Comparison of ENCODE assay signal across 29 mouse cellular contexts in the genomic region with DNA sequence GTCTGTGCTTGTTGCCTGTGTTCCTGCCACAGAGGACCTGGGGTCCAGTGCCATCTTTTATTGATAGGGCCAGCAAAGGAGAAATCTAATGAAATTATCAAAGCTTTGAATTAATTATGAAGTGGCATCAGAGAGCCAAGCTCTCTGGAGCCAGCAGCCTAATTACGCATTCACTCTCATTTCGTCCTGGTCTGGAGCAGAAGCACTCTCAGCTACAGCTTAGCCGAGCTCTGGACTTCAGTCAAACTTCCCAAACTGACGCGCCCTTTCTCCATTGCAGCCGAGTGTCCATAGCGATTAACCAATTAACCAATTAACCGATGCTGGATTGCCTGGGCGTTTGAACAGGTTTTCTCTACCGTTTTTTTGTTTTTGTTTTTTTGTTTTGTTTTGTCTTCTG.
DNase-seq lines count a peak whose midpoint lies in the region; ATAC-seq and TF ChIP-seq lines count a peak whose summit lies in the region.
"Had no signal": no experiment of that assay in that cellular context is flagged by ENCODE, and none has a peak within 500 bp of the region (broad histone marks: within the 10 kb centered on the region; RNA-seq: fewer than 3 reads in every experiment).

No protein-coding gene starts in this region.

- peak; percentile 55; the same call in 1 of the 2 replicates for ATAC-seq in forebrain, embryonic 13.5 days
- ATAC-seq in forebrain, postnatal 0 days: no peak
- ATAC-seq in hindbrain, embryonic 12.5 days (ENCODE audit: low FRiP score): peak; percentile 30; the same call in 1 of the 2 replicates
- no peak for ATAC-seq in hindbrain, embryonic 11.5 days (ENCODE audit: low FRiP score)
- ATAC-seq in midbrain, embryonic 13.5 days: 0 out of 2 replicates have a peak, but pooled peaks have one; percentile 43
- no peak for ATAC-seq in midbrain, postnatal 0 days (ENCODE audit: low FRiP score)
- no peak for ATAC-seq in intestine, embryonic 15.5 days
- ATAC-seq: Patski had no signal

- H3K9me3 ChIP-seq in forebrain, embryonic 13.5 days (replicated peaks): no peaks in the 10 kb centered on the region
- no peaks in the 10 kb centered on the region for H3K9me3 ChIP-seq in forebrain, postnatal 0 days (ENCODE audit: low read length)
- H3K9me3 ChIP-seq in hindbrain, embryonic 12.5 days (replicated peaks): no peaks in the 10 kb centered on the region
- H3K9me3 ChIP-seq in hindbrain, embryonic 11.5 days (ENCODE audit: control insufficient read depth, low read length): no peaks in the 10 kb centered on the region
- no peaks in the 10 kb centered on the region for H3K9me3 ChIP-seq in midbrain, embryonic 13.5 days
- no peaks in the 10 kb centered on the region for H3K9me3 ChIP-seq in midbrain, postnatal 0 days (ENCODE audit: low read length)
- no peaks in the 10 kb centered on the region for H3K9me3 ChIP-seq in intestine, embryonic 15.5 days
- H3K9me3 ChIP-seq: embryonic facial prominence, embryonic 13.5 days; forebrain, embryonic 12.5 days; G1E; heart, embryonic 12.5 days; neural tube, embryonic 12.5 days; stomach, embryonic 15.5 days had no signal

- no peak overlapping the region for H3K9ac ChIP-seq in forebrain, embryonic 13.5 days
- H3K9ac ChIP-seq in forebrain, postnatal 0 days: no peak overlapping the region
- H3K9ac ChIP-seq in hindbrain, embryonic 12.5 days: no peak overlapping the region
- no peak overlapping the region for H3K9ac ChIP-seq in hindbrain, embryonic 11.5 days (ENCODE audit: low read depth, low read length)
- no peak overlapping the region for H3K9ac ChIP-seq in midbrain, embryonic 13.5 days (replicated peaks)
- H3K9ac ChIP-seq in midbrain, postnatal 0 days (replicated peaks; ENCODE audit: low read length, poor library complexity, severe bottlenecking): no peak overlapping the region
- H3K9ac ChIP-seq in intestine, embryonic 15.5 days: no peak overlapping the region
- H3K9ac ChIP-seq: embryonic facial prominence, embryonic 13.5 days; forebrain, embryonic 12.5 days; heart, embryonic 12.5 days; liver, embryonic 14.5 days; neural tube, embryonic 12.5 days; stomach, embryonic 15.5 days had no signal

- 10% methylated on average over 10 of the region's 10 CpGs for WGBS in forebrain, embryonic 13.5 days
- 21% methylated on average over 10 of the region's 10 CpGs for WGBS in forebrain, postnatal 0 days
- WGBS in hindbrain, embryonic 12.5 days: 33% methylated on average over 10 of the region's 10 CpGs
- WGBS in hindbrain, embryonic 11.5 days: 29% methylated on average over 10 of the region's 10 CpGs
- WGBS in midbrain, embryonic 13.5 days: 33% methylated on average over 10 of the region's 10 CpGs
- 41% methylated on average over 10 of the region's 10 CpGs for WGBS in midbrain, postnatal 0 days
- 69% methylated on average over 10 of the region's 10 CpGs for WGBS in intestine, embryonic 15.5 days

- peak overlapping the region; percentile 24; the same call in 1 of the 2 replicates for H3K4me2 ChIP-seq in forebrain, embryonic 13.5 days
- no peak overlapping the region for H3K4me2 ChIP-seq in forebrain, postnatal 0 days (ENCODE audit: low read depth)
- H3K4me2 ChIP-seq in hindbrain, embryonic 12.5 days (replicated peaks): no peak overlapping the region
- no peak overlapping the region for H3K4me2 ChIP-seq in hindbrain, embryonic 11.5 days (replicated peaks; ENCODE audit: low read depth, low read length)
- H3K4me2 ChIP-seq in midbrain, embryonic 13.5 days (replicated peaks): no peak overlapping the region
- no peak overlapping the region for H3K4me2 ChIP-seq in midbrain, postnatal 0 days (ENCODE audit: low read depth, low read length, poor library complexity, severe bottlenecking)
- no peak overlapping the region for H3K4me2 ChIP-seq in intestine, embryonic 15.5 days (replicated peaks)
- H3K4me2 ChIP-seq: embryonic facial prominence, embryonic 13.5 days; heart, embryonic 12.5 days; neural tube, embryonic 12.5 days; stomach, embryonic 15.5 days had no signal

- H3K4me3 ChIP-seq in forebrain, embryonic 13.5 days: no peak overlapping the region
- no peak overlapping the region for H3K4me3 ChIP-seq in forebrain, postnatal 0 days (ENCODE audit: low read depth, low read length)
- no peak overlapping the region for H3K4me3 ChIP-seq in hindbrain, embryonic 12.5 days
- H3K4me3 ChIP-seq in hindbrain, embryonic 11.5 days (ENCODE audit: low read depth, low read length): no peak overlapping the region
- H3K4me3 ChIP-seq in midbrain, embryonic 13.5 days (replicated peaks): no peak overlapping the region
- no peak overlapping the region for H3K4me3 ChIP-seq in midbrain, postnatal 0 days (ENCODE audit: low read depth, low read length)
- no peak overlapping the region for H3K4me3 ChIP-seq in intestine, embryonic 15.5 days (replicated peaks)
- H3K4me3 ChIP-seq: embryonic facial prominence, embryonic 13.5 days; forebrain, embryonic 12.5 days; gastrocnemius, adult 2 months; heart, adult 2 months; heart, embryonic 12.5 days; neural tube, embryonic 12.5 days; stomach, embryonic 15.5 days had no signal

- DNase-seq in forebrain, postnatal 0 days: no peak
- DNase-seq in hindbrain, embryonic 11.5 days (ENCODE audit: low spot score): no peak
- DNase-seq in midbrain, postnatal 0 days (ENCODE audit: low spot score): no peak
- peak; percentile 62 for DNase-seq in brain, embryonic 14.5 days (ENCODE audit: low read depth)
- DNase-seq: adrenal gland, postnatal 10 days; cerebellum, adult 11 months; cerebellum, adult 9-11 months; gastrocnemius, adult 2 months; gastrocnemius, postnatal 36 days; heart, adult 2 months; kidney, postnatal 14 days; liver; lung, adult 2 months; lung, postnatal 10 days; right cerebral cortex, postnatal 25 days; thymus, postnatal 14 days had no signal

- no peak for TF ChIP-seq POLR2A in brain, embryonic 14.5 days (IDR thresholded peaks at IDR 0.05; ENCODE audit: borderline replicate concordance, extremely low read depth, insufficient read depth, insufficient read length, poor library complexity, severe bottlenecking)

- H3K36me3 ChIP-seq in forebrain, embryonic 13.5 days (ENCODE audit: poor library complexity, severe bottlenecking): no peaks in the 10 kb centered on the region
- no peaks in the 10 kb centered on the region for H3K36me3 ChIP-seq in forebrain, postnatal 0 days (ENCODE audit: insufficient read depth)
- no peaks in the 10 kb centered on the region for H3K36me3 ChIP-seq in hindbrain, embryonic 12.5 days
- no peaks in the 10 kb centered on the region for H3K36me3 ChIP-seq in hindbrain, embryonic 11.5 days (ENCODE audit: control insufficient read depth, insufficient read depth, low read length)
- H3K36me3 ChIP-seq in midbrain, embryonic 13.5 days: no peaks in the 10 kb centered on the region
- no peaks in the 10 kb centered on the region for H3K36me3 ChIP-seq in midbrain, postnatal 0 days (ENCODE audit: insufficient read depth, low read length)
- no peaks in the 10 kb centered on the region for H3K36me3 ChIP-seq in intestine, embryonic 15.5 days
- H3K36me3 ChIP-seq: embryonic facial prominence, embryonic 13.5 days; forebrain, embryonic 12.5 days; neural tube, embryonic 12.5 days; stomach, embryonic 15.5 days had no signal

- no peak for TF ChIP-seq CTCF in forebrain, postnatal 0 days (IDR thresholded peaks at IDR 0.05; ENCODE audit: low read depth)
- no peak for TF ChIP-seq CTCF in midbrain, postnatal 0 days (IDR thresholded peaks at IDR 0.05)
- TF ChIP-seq CTCF in brain, embryonic 14.5 days (IDR thresholded peaks at IDR 0.05; ENCODE audit: borderline replicate concordance, extremely low read depth, insufficient read depth, insufficient read length): no peak

- peaks cover 18% of the 10 kb centered on the region for H3K4me1 ChIP-seq in forebrain, embryonic 13.5 days
- H3K4me1 ChIP-seq in forebrain, postnatal 0 days (ENCODE audit: insufficient read depth): 0 out of 2 replicates have a peak, but pooled peaks cover 4% of the 10 kb centered on the region
- H3K4me1 ChIP-seq in hindbrain, embryonic 12.5 days: peaks cover 25% of the 10 kb centered on the region
- H3K4me1 ChIP-seq in hindbrain, embryonic 11.5 days (replicated peaks; ENCODE audit: control insufficient read depth, insufficient read depth, low read length): peaks cover 11% of the 10 kb centered on the region; the same call in 1 of the 2 replicates
- peaks cover 36% of the 10 kb centered on the region for H3K4me1 ChIP-seq in midbrain, embryonic 13.5 days (replicated peaks)
- H3K4me1 ChIP-seq in midbrain, postnatal 0 days (ENCODE audit: insufficient read depth, low read length): no peaks in the 10 kb centered on the region
- no peaks in the 10 kb centered on the region for H3K4me1 ChIP-seq in intestine, embryonic 15.5 days (replicated peaks)
- H3K4me1 ChIP-seq: embryonic facial prominence, embryonic 13.5 days; stomach, embryonic 15.5 days had no signal

- no peaks in the 10 kb centered on the region for H3K27me3 ChIP-seq in forebrain, embryonic 13.5 days
- H3K27me3 ChIP-seq in forebrain, postnatal 0 days (ENCODE audit: insufficient read depth, low read length): no peaks in the 10 kb centered on the region
- no peaks in the 10 kb centered on the region for H3K27me3 ChIP-seq in hindbrain, embryonic 12.5 days
- H3K27me3 ChIP-seq in hindbrain, embryonic 11.5 days (ENCODE audit: control insufficient read depth, insufficient read depth, low read length): no peaks in the 10 kb centered on the region
- H3K27me3 ChIP-seq in midbrain, embryonic 13.5 days: no peaks in the 10 kb centered on the region
- H3K27me3 ChIP-seq in midbrain, postnatal 0 days (ENCODE audit: insufficient read depth, low read length): no peaks in the 10 kb centered on the region
- no peaks in the 10 kb centered on the region for H3K27me3 ChIP-seq in intestine, embryonic 15.5 days (replicated peaks)
- H3K27me3 ChIP-seq: embryonic facial prominence, embryonic 13.5 days; forebrain, embryonic 12.5 days; heart, embryonic 12.5 days; neural tube, embryonic 12.5 days; Patski; stomach, embryonic 15.5 days had no signal

- H3K27ac ChIP-seq in forebrain, embryonic 13.5 days: no peak overlapping the region
- no peak overlapping the region for H3K27ac ChIP-seq in forebrain, postnatal 0 days (ENCODE audit: low read depth, low read length)
- no peak overlapping the region for H3K27ac ChIP-seq in hindbrain, embryonic 12.5 days
- no peak overlapping the region for H3K27ac ChIP-seq in hindbrain, embryonic 11.5 days (ENCODE audit: low read depth, low read length)
- H3K27ac ChIP-seq in midbrain, embryonic 13.5 days: 0 out of 2 replicates have a peak overlapping the region, but pooled peaks have one; percentile 12
- no peak overlapping the region for H3K27ac ChIP-seq in midbrain, postnatal 0 days (ENCODE audit: low read depth, low read length)
- no peak overlapping the region for H3K27ac ChIP-seq in intestine, embryonic 15.5 days
- H3K27ac ChIP-seq: embryonic facial prominence, embryonic 13.5 days; forebrain, embryonic 12.5 days; gastrocnemius, adult 2 months; heart, adult 2 months; liver, embryonic 14.5 days; macrophage; neural tube, embryonic 12.5 days; stomach, embryonic 15.5 days had no signal

Comparison
In these comparisons a context has a peak if more than half of its experiments do, and no peak if none do; other contexts are left out.
1. ATAC-seq: peak in forebrain, embryonic 13.5 days (single experiment), hindbrain, embryonic 12.5 days (single experiment) and midbrain, embryonic 13.5 days (single experiment); none in forebrain, postnatal 0 days (single experiment), hindbrain, embryonic 11.5 days (single experiment), midbrain, postnatal 0 days (single experiment) and intestine, embryonic 15.5 days (single experiment).